Mouse (Mus musculus): ENCODE data around the gene Ergic2. TPM values are rescaled to one million over a fixed set of nuclear protein-coding genes. Genes with fewer than 3 reads are reported as not detected.

The Ergic2 gene
- 80.0 and 94.7 TPM in 2 replicates for total RNA-seq (2014; rRNA removed)
- polyA plus RNA-seq (2012; rRNA removed) = 25.7 and 31.8 TPM in 2 replicates

DNA sequence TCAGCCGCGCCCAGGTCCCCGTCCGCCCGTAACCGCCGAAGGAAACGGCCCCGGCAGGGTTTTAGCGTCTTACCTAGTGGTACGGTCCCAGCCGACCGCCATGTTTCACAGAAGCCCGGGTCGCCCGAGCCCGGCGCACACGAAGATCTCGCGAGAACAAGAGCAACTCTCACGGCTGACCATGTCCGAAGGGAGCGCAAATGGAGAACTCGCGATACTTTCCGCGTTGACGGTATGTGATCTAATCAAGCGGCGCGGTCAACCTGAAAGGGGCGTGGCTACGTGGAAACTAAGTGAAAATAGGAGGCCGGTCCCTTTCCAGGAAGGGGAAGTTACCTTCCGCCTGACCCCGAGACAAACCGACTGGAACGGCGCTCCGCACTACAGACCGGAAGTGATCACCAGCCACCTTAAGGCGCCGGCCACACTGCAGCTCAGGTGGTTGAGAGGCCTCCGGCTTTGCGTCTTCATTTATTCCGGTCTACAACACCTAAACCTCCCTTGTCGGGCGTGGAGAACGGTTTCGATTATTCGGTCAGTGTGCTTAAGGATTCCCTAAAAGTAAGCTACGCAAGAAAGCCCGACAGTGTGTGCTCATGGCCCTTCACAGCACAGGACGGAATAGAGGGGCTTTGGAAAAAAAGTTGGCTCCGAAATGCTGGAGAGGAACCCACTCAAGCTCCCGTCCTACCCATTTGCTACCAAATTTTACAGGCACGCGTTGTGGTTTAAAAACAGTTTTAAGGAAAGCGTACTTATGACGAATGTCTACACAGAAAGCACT, at the start of gene Ergic2:
TSS of gene Ergic2 (minus strand) at position 478 of the 784 bp plus-strand sequence.
- H3K9ac ChIP-seq (ENCODE audit: low read depth, low read length) = peak within 1 kb of the TSS; percentile 91
- H3K27me3 ChIP-seq (ENCODE audit: control insufficient read depth, insufficient read depth, low read length) = no peaks in the 10 kb centered on the region
- H3K36me3 ChIP-seq (ENCODE audit: control insufficient read depth, insufficient read depth, low read length) = no peaks in the 10 kb centered on the region; the same call in 1 of the 2 replicates
- H3K27ac ChIP-seq (replicated peaks; ENCODE audit: insufficient read depth, low read depth, low read length) = peak within 1 kb of the TSS; percentile 81
- peaks cover 15% of the 10 kb centered on the region; the same call in 1 of the 2 replicates for H3K79me2 ChIP-seq (ENCODE audit: control insufficient read depth, insufficient read depth, low read length)
- TF ChIP-seq POLR2A (IDR thresholded peaks at IDR 0.05; ENCODE audit: extremely low read depth, insufficient read depth, low read length) (peak; percentile 68), CTCF (IDR thresholded peaks at IDR 0.05; ENCODE audit: low read depth, low read length) (no peak)
- peaks cover 18% of the 10 kb centered on the region for H3K4me1 ChIP-seq (ENCODE audit: control insufficient read depth, insufficient read depth, low read length)
- peak; percentile 99 for DNase-seq (ENCODE audit: extremely low read depth, low read depth, low spot score)
- under 1% methylated on average over 61 of the region's 61 CpGs for WGBS
- H3K4me3 ChIP-seq (ENCODE audit: insufficient read depth, low read depth, low read length) = peak within 1 kb of the TSS; percentile 86

DNA sequence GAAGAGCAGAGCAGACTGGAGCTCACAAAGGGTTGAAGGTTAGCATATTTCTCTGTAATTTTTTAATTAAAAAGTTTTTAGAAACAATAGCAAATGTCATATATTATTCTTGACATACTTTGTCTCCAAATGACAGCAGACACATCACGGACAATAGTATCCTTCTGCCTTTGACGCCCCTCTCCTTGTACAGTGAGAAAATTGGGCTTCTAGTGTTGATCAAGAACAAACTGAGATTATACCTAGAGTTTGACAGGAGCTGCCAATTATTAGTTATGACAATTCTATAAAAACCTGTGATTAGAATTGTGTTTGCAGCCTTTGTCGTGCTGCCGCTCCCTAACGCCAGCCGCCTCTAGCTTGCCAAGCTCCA, 48.5 kb upstream of the Ergic2 start:
- Histone ChIP-seq H3K79me2 (ENCODE audit: control insufficient read depth, insufficient read depth, low read length) (no peaks in the 10 kb centered on the region), H3K4me3 (ENCODE audit: insufficient read depth, low read depth, low read length) (no peak overlapping the region), H3K9ac (ENCODE audit: low read depth, low read length) (no peak overlapping the region), H3K4me1 (ENCODE audit: control insufficient read depth, insufficient read depth, low read length) (no peaks in the 10 kb centered on the region), H3K27ac (replicated peaks; ENCODE audit: insufficient read depth, low read depth, low read length) (no peak overlapping the region), H3K36me3 (ENCODE audit: control insufficient read depth, insufficient read depth, low read length) (no peaks in the 10 kb centered on the region), H3K27me3 (ENCODE audit: control insufficient read depth, insufficient read depth, low read length) (no peaks in the 10 kb centered on the region)
- DNase-seq (ENCODE audit: extremely low read depth, low read depth, low spot score) = no peak
- 93% methylated on average over 6 of the region's 6 CpGs for WGBS
- TF ChIP-seq POLR2A (IDR thresholded peaks at IDR 0.05; ENCODE audit: extremely low read depth, insufficient read depth, low read length) (no peak), CTCF (IDR thresholded peaks at IDR 0.05; ENCODE audit: low read depth, low read length) (no peak)

DNA sequence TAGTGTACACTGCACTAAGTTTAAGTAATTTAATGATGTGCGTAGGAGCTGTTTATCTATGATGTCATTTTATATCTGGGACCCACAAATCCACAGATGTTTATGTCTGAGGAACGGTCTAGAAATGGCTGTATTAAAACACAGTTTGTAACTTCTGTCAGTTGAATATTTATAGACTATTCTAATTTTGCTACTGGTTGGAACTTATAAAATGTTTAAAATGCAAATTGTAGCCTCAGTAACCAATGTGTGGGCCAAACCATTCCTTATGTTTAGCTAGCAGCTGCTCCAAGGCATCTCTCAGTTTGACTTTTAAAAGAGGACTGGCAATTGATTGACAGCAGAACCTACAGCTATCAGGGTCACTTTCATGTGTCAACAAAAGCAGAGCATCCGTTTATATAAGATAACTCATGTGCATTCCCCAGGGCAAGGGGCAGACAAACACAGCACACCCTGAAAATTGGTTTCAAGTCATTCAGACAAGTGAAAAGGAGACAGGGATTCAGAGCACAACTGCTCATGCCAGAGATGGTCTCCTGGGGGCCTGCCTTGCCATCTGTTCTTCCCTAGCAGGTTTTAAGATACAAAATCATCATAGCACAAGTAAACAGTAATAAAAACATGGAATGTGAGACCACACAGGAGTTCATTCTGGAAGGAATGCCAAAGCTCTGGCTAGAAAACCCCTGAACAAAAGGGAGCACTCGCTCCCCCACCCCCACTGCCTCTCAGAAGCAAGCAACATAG, 48.0 kb upstream of the Ergic2 start:
- TF ChIP-seq CTCF (IDR thresholded peaks at IDR 0.05; ENCODE audit: low read depth, low read length) (no peak), POLR2A (IDR thresholded peaks at IDR 0.05; ENCODE audit: extremely low read depth, insufficient read depth, low read length) (no peak)
- Histone ChIP-seq H3K27me3 (ENCODE audit: control insufficient read depth, insufficient read depth, low read length) (no peaks in the 10 kb centered on the region), H3K4me1 (ENCODE audit: control insufficient read depth, insufficient read depth, low read length) (no peaks in the 10 kb centered on the region), H3K4me3 (ENCODE audit: insufficient read depth, low read depth, low read length) (no peak overlapping the region), H3K36me3 (ENCODE audit: control insufficient read depth, insufficient read depth, low read length) (no peaks in the 10 kb centered on the region), H3K79me2 (ENCODE audit: control insufficient read depth, insufficient read depth, low read length) (no peaks in the 10 kb centered on the region), H3K27ac (replicated peaks; ENCODE audit: insufficient read depth, low read depth, low read length) (no peak overlapping the region), H3K9ac (ENCODE audit: low read depth, low read length) (no peak overlapping the region)
- WGBS = 63% methylated on average over 4 of the region's 4 CpGs
- DNase-seq (ENCODE audit: extremely low read depth, low read depth, low spot score) = no peak

DNA sequence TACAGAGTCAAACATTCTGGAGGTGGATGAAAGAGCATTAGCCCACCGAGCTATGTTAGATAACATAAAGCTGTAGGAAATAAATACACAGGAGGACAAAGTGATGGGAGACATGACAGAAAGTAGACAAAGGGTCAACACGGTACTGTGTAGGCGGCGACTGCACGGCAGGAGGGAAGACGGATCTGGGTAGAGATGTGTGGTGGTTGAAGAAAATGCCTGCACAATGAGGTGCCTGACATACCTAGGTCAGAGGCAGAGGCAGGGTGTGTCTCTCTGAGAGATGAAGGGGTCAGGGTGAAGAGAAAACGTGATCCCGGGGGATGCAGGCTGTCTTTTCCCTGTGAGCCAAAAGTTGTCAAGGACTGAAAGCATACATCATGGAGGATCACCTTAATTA, 46.9 kb upstream of the Ergic2 start:
- no peak overlapping the region for H3K4me3 ChIP-seq (ENCODE audit: insufficient read depth, low read depth, low read length)
- no peaks in the 10 kb centered on the region for H3K79me2 ChIP-seq (ENCODE audit: control insufficient read depth, insufficient read depth, low read length)
- H3K36me3 ChIP-seq (ENCODE audit: control insufficient read depth, insufficient read depth, low read length) = no peaks in the 10 kb centered on the region
- 68% methylated on average over 8 of the region's 8 CpGs for WGBS
- no peak overlapping the region for H3K9ac ChIP-seq (ENCODE audit: low read depth, low read length)
- no peaks in the 10 kb centered on the region for H3K27me3 ChIP-seq (ENCODE audit: control insufficient read depth, insufficient read depth, low read length)
- no peak overlapping the region for H3K27ac ChIP-seq (replicated peaks; ENCODE audit: insufficient read depth, low read depth, low read length)
- H3K4me1 ChIP-seq (ENCODE audit: control insufficient read depth, insufficient read depth, low read length) = no peaks in the 10 kb centered on the region
- no peak for DNase-seq (ENCODE audit: extremely low read depth, low read depth, low spot score)
- TF ChIP-seq POLR2A (IDR thresholded peaks at IDR 0.05; ENCODE audit: extremely low read depth, insufficient read depth, low read length) = no peak
- TF ChIP-seq CTCF (IDR thresholded peaks at IDR 0.05; ENCODE audit: low read depth, low read length) = no peak

DNA sequence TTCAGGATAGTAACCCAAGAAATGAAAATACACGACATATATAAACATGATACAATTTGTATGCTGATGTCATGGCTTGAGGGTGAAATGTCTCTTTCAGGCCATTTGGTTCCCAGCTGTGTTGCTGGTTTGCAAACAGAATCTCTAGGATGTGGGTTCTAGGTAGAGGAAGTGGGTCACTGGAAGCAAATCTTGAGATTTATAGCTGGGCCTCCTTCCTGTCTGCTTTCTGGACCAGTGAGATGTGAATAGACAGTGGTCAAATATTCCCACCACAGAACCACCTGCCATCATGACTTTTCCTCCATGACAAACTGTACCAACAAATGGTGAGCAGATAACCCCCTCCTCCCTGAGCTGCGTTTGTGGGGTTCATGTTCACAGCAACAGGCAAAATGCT, 45.6 kb upstream of the Ergic2 start:
- Histone ChIP-seq H3K79me2 (ENCODE audit: control insufficient read depth, insufficient read depth, low read length) (no peaks in the 10 kb centered on the region), H3K36me3 (ENCODE audit: control insufficient read depth, insufficient read depth, low read length) (no peaks in the 10 kb centered on the region), H3K4me3 (ENCODE audit: insufficient read depth, low read depth, low read length) (no peak overlapping the region), H3K4me1 (ENCODE audit: control insufficient read depth, insufficient read depth, low read length) (no peaks in the 10 kb centered on the region), H3K27ac (replicated peaks; ENCODE audit: insufficient read depth, low read depth, low read length) (no peak overlapping the region), H3K9ac (ENCODE audit: low read depth, low read length) (no peak overlapping the region), H3K27me3 (ENCODE audit: control insufficient read depth, insufficient read depth, low read length) (no peaks in the 10 kb centered on the region)
- DNase-seq (ENCODE audit: extremely low read depth, low read depth, low spot score) = no peak
- WGBS = 88% methylated on average over 2 of the region's 2 CpGs
- TF ChIP-seq POLR2A (IDR thresholded peaks at IDR 0.05; ENCODE audit: extremely low read depth, insufficient read depth, low read length) (no peak), CTCF (IDR thresholded peaks at IDR 0.05; ENCODE audit: low read depth, low read length) (no peak)

Measured in liver, adult 2 months (tissue).